Mouse (Mus musculus): Measurements from ENCODE around the gene Foxp1.

Foxp1 gene

DNA sequence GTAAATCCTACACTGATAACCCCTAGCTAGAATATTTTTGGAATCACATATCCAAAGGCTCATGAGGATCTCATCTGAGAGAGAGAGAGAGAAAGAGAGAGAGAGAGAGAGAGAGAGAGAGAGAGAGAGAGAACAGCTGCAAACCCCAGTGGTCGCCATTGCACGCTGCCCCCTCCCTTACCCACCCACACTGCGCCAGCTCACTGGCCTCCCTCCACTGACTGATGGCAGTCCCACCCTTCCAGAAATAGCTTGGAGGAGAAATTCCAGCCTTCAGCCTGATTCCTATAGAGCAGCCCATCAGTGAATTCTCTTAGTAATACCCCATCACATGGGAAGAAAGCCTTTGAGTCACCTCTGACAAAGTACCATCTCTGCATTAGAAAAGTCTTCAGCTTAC, 271.3 kb downstream of the Foxp1 start:
- DNase-seq, result no peak

GRCm38 (mm10) chr6:99249496-99250030, 273.0 kb downstream of the Foxp1 start:
- no peak for DNase-seq

- no peak for DNase-seq
These were observed 274.1 kb downstream of the Foxp1 start for GRCm38 (mm10) chr6:99248396-99248795.

DNA sequence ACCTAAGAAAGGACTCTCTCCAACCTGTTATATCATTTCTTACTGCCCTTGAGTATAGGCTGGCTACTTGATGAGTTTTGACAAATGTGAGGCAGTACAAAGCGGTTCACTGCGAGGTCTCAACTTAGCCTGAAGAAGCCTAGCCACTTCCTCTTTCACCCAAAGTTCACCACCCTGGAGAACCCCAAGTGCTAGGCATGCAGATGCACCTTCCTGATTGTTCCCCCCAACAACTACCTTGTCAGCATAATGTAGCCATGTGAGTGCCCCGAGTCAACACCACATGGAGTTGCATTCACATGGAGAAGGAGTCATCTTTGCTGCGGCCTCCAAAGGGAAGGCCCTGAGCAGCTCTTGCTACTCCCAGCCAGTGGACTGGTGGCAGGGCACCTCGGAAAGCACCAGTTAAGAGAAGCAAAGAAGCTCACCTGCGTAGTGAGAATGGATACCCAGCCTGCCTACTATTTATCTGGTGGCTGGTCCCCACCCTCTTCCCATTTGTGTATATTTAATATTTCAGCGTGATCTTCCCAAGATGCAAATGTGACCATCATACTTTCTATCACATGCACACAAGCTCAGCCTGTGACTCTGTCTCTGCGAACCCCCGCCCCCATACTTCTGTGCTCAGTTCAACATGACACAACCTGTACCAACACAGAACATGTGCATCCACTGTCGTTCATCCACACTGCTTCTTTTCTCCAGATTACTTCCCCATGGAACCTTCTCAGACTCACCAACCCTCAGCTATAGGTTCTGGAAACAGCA, 280.7 kb downstream of the Foxp1 start:
- no peak for DNase-seq

DNA sequence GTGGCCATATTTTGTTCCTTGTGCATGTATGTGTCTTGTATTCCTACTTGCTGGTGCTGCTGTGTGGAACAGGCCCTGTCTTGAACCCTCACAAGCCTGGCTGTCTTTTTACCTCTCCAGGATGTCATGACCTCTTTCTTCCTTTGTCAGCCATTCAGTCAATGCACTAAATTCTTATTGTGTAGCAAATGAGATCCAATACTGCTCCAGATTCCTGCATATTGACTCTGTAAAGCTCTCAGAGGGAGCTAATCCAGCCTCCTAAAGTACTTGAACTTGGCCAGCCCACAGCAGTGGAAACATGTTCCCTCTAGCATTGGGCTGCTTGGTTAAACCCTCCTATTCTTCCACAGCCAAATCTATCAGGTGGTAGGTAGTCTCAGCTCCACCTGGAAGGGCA, 281.8 kb downstream of the Foxp1 start:
- no peak for DNase-seq

- DNase-seq, result no peak
These were observed 286.9 kb downstream of the Foxp1 start for GRCm38 (mm10) chr6:99235588-99235987.

- DNase-seq, result no peak
These were observed 289.1 kb downstream of the Foxp1 start for GRCm38 (mm10) chr6:99233411-99233810.

DNA sequence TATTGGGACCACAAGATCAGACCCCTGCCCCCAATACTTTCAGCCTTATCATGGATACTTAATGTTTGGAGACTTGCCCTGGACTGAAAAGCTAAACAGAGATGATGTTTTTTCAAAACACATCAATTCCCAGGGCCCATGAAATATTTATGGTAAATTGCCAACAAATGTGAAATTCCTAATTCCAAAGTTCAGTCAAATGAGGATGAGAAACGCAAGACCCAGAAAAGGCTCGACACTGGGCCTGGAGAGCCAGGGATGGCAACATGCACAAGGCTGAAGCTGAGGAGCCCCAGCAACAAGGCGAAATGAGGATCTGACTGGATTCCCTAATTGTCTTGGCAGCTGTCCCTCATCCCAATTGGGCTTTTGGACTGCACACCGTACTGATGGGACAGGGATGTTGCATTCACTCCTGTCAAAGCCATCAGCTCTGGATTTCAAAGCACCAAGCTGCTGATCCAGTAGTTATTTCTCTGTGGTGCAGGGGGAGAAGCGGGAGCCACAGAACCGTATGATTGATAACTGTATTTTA, 294.1 kb downstream of the Foxp1 start:
- DNase-seq, result no peak

GRCm38 (mm10) chr6:99221147-99221546, 301.4 kb downstream of the Foxp1 start:
- DNase-seq, result no peak

GRCm38 (mm10) chr6:99220472-99220871, 302.0 kb downstream of the Foxp1 start:
- no peak for DNase-seq

GRCm38 (mm10) chr6:99217846-99218245, 304.7 kb downstream of the Foxp1 start:
- no peak for DNase-seq

- DNase-seq, result no peak
These were observed 305.4 kb downstream of the Foxp1 start for GRCm38 (mm10) chr6:99217155-99217554.

GRCm38 (mm10) chr6:99212461-99212860, 310.1 kb downstream of the Foxp1 start:
- DNase-seq, result no peak

DNA sequence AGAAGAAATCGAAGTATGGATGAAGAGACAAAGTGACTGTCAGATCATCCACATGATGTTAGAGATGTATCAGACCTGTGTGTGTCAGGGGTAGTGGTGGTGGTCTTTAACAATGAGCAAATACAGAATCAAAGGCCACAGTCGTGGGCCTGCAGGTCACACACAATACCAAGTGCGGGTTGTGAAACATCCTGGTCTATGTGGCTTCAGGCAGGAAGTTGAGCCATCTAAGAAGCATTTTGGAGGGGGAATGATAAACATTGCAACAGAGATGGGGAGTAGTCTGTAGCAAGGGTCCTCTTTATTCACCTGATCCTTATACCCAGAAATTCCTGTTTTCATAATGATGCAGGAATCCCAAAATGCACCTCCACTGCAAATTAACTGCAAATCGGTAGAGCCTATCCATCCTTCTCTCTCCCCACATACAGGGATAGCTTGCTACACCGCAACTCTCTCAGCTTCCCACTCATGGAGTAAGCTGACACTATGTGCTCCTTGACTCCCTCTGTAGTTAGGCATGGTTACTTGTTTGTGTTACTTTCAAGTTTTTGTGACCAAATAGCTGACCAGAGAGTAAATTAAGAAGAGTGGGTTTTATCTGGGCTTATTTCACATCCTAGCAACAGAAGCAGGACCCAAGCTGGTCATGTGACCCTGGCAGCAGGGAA, 310.7 kb downstream of the Foxp1 start:
- no peak for DNase-seq

DNA sequence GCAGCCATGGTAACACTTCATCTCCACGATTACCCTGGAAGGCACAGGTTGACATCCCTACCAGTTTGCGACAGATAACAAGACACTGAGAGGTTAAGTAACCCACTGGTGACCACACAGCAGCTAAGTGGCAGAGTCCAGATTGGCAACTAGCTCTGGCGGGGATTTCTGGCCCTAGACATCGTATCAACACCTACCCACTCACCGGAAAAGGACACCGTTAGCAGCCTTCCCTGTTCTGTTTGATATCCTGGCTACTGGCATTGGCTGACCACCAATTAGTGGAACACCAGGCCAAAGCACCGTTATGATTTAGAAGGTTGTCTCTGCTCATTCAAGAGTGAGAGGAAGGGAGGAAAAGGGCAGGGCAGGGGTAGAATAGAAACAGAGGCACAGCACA, 312.4 kb downstream of the Foxp1 start:
- no peak for DNase-seq

GRCm38 (mm10) chr6:99207226-99207885, 315.2 kb downstream of the Foxp1 start:
- DNase-seq, result peak; percentile 21

GRCm38 (mm10) chr6:99206437-99206870, 316.1 kb downstream of the Foxp1 start:
- DNase-seq, result no peak

DNA sequence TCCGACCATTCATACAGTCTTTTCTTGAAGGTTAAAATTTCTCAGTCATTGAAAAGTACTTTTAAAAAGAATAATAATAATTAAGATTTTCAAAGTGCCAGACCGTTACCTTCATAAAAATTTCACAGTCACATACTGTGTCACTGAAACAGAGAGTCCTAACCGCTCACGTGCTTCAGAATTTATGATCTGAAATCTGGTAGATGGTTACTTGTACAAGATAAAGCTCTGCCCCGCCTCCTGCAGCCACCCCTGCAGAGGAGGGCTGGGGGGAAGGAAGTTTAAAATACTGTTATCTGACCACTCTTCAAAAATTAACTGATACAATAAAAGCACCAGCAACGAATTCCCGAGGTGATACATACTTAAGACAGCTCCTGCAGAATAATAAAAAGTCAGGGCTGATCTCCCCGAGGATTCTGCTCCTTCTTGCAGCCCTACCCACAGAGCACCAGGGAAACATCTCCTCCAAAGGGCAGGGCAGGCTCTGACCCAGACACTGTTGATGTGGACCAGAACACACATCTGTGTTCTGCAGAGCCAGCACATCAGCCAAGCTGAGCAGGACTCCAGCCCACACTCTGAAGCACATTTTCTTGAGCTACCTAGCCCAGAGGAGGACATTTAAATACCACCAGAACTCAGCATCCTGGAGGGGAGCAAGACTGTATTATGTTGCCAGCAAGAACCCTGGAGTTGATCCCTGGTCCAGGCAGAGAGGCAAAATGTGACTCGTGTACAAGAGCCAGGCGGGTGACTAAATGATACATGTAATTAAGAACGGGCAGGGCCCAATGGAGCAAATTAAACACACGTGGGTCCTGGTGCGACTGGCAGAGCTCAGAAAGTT, 316.7 kb downstream of the Foxp1 start:
- no peak for DNase-seq

GRCm38 (mm10) chr6:99204780-99205586, 317.5 kb downstream of the Foxp1 start:
- DNase-seq, result no peak

DNA sequence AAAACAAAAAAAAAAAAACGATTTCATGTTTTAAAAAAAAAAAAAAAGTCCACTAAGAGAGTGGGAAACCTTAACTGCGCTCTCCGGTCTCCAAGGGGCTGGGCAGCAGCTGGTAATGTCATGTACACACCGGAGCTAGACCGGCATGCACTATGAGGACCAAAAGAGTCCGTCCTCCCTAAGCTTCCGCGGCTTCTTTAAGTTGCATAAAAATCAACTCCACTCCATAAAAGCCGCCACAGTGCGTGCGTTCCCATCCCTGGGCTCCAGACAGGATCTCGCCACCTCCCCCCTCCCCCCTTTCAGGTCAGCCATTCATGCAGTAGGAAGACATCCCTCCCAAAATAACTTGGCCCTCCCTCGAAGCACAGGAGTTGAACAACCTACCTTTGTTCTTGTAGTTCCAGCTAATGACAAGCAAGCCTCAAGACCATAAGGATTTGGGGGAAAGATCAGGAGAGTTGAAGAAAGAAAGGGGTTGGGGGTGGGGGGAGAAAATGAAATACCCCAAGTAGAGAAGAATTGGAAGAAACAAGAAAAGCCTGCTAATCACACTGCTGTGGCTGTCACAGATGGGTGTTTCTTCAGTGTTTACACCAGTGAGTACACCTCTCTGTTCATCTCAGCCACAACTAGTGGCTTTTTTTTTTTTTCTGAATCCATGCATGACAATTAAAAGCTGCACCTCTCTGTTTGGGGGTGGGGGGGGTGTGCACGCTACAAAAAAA, 318.3 kb downstream of the Foxp1 start:
- DNase-seq, result no peak

- DNase-seq, result no peak
These were observed 319.3 kb downstream of the Foxp1 start for GRCm38 (mm10) chr6:99203231-99203630.
